Mouse (Mus musculus): ENCODE results near the gene Efnb3. TPM values are rescaled to one million over a fixed set of nuclear protein-coding genes. Genes with fewer than 3 reads are reported as not detected.

Gene Efnb3
- polyA plus RNA-seq, 1 experiment: 0.84 TPM

DNA sequence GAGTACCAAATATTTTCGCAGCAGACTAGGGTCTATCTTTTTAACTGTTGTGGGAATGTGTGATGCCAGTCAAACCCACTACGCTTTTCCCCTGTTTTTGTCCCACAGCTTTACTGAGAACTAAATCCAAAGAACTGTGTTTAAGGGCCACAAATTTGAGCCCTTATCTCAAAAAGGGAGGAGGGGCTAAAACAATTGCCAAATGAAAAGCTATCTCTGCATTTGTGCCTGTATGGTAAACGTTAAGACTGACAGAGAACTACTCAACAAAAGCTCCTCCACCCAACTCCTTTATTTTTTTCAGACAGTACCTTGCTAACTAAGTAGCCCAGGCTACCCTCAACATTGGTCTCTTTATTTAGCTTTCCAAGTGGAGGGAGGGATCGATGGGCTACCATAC, 32.8 kb upstream of the Efnb3 start:
- no peak for DNase-seq
- H3K4me1 ChIP-seq (ENCODE audit: control insufficient read depth, insufficient read depth, low read length): no peaks in the 10 kb centered on the region
- WGBS: 85% methylated on average over 4 of the region's 4 CpGs
- no peak overlapping the region for H3K4me3 ChIP-seq (ENCODE audit: insufficient read depth, low read depth, low read length)
- no peak overlapping the region for H3K27ac ChIP-seq (ENCODE audit: insufficient read depth, low read depth, low read length)
- H3K27me3 ChIP-seq (replicated peaks; ENCODE audit: control insufficient read depth, insufficient read depth, low read length): no peaks in the 10 kb centered on the region
- TF ChIP-seq POLR2A (IDR thresholded peaks at IDR 0.05; ENCODE audit: low read depth, low read length): no peak
- TF ChIP-seq CTCF (conservative IDR thresholded peaks at IDR 0.05; ENCODE audit: insufficient read depth, insufficient read length, low read depth, low read length): no peak
- 0 out of 2 replicates have a peak, but pooled peaks cover 2% of the 10 kb centered on the region for H3K36me3 ChIP-seq (ENCODE audit: control insufficient read depth, insufficient read depth, low read length)

DNA sequence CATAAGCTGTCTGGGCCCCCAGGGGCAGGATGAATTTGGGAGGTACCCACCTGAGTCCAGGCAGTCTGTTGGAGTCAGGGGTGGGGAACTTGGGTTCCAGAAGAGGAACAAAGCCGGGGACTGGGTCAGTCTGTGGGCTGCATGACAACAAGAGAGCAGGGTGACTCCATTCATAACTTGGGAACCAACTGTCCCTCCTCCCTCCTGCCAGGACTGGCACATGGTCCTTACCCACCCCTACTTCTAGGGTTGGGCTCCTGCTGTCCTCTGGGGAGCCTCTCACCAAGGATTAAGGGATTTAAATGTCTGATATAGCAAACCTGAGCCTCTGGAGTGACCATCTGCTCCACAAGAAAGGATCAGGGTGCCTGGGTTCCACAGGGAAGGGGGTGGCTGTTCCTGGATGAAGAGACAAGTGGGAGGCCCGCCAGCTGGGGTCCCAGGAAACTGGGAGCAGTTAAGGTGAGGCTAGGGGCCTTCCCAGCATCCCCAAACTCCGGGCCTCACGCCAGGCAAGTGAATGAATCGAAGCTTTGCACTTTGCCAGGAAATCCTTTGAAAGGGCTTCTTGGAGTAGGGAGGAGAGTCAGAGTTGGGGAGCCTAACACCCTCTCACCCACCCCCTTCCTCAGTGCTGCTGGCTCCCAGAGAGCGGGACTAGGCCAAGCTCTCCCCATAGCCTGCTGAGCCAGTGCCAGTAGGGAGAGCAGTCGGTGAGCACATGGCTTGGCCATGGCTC, 32.1 kb upstream of the Efnb3 start:
- WGBS: 77% methylated on average over 7 of the region's 7 CpGs

DNA sequence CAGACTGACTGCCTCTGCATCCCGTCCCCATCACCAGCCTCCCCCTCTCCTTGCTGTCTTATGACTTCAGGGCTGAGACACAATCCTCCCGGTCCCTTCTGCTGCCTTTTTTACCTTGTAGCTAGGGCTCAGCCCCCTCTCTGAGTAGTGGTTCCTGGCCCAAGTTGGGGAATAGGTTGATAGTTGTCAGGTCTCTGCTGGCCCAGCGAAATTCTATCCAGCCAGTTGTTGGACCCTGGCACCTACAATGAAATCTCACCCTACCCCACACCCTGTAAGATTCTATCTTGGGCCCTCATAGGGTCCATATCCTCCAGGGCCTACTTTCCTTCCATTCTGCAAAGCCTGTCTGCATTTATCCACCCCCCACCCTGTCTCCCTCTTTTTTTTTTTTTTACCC, 31.4 kb upstream of the Efnb3 start:
- Histone ChIP-seq H3K27ac (ENCODE audit: insufficient read depth, low read depth, low read length) (no peak overlapping the region), H3K27me3 (replicated peaks; ENCODE audit: control insufficient read depth, insufficient read depth, low read length) (no peaks in the 10 kb centered on the region), H3K4me3 (ENCODE audit: insufficient read depth, low read depth, low read length) (no peak overlapping the region), H3K4me1 (ENCODE audit: control insufficient read depth, insufficient read depth, low read length) (no peaks in the 10 kb centered on the region), H3K36me3 (ENCODE audit: control insufficient read depth, insufficient read depth, low read length) (0 out of 2 replicates have a peak, but pooled peaks cover 2% of the 10 kb centered on the region)
- 93% methylated on average over 3 of the region's 3 CpGs for whole genome bisulfite sequencing
- no peak for TF ChIP-seq POLR2A (IDR thresholded peaks at IDR 0.05; ENCODE audit: low read depth, low read length)
- DNase-seq: no peak

More for the DNA sequence above, 32.1 kb upstream of the Efnb3 start:
- Histone ChIP-seq H3K36me3 (ENCODE audit: control insufficient read depth, insufficient read depth, low read length) (0 out of 2 replicates have a peak, but pooled peaks cover 2% of the 10 kb centered on the region), H3K4me3 (ENCODE audit: insufficient read depth, low read depth, low read length) (no peak overlapping the region), H3K27ac (ENCODE audit: insufficient read depth, low read depth, low read length) (no peak overlapping the region), H3K4me1 (ENCODE audit: control insufficient read depth, insufficient read depth, low read length) (no peaks in the 10 kb centered on the region), H3K27me3 (replicated peaks; ENCODE audit: control insufficient read depth, insufficient read depth, low read length) (no peaks in the 10 kb centered on the region)
- DNase-seq: no peak
- no peak for TF ChIP-seq POLR2A (IDR thresholded peaks at IDR 0.05; ENCODE audit: low read depth, low read length)
- no peak for TF ChIP-seq CTCF (conservative IDR thresholded peaks at IDR 0.05; ENCODE audit: insufficient read depth, insufficient read length, low read depth, low read length)

DNA sequence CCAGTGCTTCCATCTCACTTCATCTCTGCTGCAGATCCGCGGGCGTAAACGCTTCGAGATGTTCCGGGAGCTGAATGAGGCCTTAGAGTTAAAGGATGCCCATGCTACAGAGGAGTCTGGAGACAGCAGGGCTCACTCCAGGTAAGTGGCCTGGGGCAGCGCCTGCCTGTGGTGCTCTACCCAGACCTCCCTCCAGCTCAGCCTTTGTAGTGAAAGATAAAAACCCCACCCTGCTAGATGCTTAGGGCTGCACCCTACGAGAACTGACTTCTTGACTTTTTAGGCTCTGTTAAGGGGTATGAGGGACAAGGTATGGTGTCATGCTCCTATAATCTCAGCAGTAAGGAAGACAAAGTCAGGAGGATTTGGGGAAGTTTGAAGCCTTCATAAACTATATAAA, 30.6 kb upstream of the Efnb3 start:
- no peak for DNase-seq
- no peaks in the 10 kb centered on the region for H3K4me1 ChIP-seq (ENCODE audit: control insufficient read depth, insufficient read depth, low read length)
- no peaks in the 10 kb centered on the region for H3K27me3 ChIP-seq (replicated peaks; ENCODE audit: control insufficient read depth, insufficient read depth, low read length)
- 0 out of 2 replicates have a peak, but pooled peaks cover 2% of the 10 kb centered on the region for H3K36me3 ChIP-seq (ENCODE audit: control insufficient read depth, insufficient read depth, low read length)
- H3K4me3 ChIP-seq (ENCODE audit: insufficient read depth, low read depth, low read length): no peak overlapping the region
- no peak overlapping the region for H3K27ac ChIP-seq (ENCODE audit: insufficient read depth, low read depth, low read length)
- 93% methylated on average over 8 of the region's 8 CpGs for WGBS
- no peak for TF ChIP-seq CTCF (conservative IDR thresholded peaks at IDR 0.05; ENCODE audit: insufficient read depth, insufficient read length, low read depth, low read length)
- TF ChIP-seq POLR2A (IDR thresholded peaks at IDR 0.05; ENCODE audit: low read depth, low read length): no peak

DNA sequence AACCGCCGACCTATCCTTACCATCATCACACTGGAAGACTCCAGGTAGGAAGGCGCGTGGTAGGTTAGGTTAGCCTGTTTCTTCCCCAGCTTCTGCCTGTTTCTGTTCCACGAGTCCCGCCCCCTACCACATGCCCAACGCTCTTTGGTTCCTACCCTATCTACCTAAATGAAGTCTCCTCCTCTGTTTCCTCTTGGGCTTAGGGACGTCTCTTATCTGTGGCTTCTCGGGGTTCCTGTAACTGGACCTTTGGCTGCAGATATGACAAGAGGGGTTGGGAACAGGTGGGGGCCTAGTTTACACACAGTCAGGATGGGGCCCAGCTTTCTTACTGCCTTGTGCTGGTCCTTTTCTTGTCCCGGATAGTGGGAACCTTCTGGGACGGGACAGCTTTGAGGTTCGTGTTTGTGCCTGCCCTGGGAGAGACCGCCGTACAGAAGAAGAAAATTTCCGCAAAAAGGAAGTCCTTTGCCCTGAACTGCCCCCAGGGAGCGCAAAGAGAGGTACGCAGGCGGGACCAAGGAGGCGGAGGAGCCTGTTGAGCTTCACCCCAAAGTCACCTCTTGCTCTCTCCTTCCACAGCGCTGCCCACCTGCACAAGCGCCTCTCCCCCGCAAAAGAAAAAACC, 29.3 kb upstream of the Efnb3 start:
- Histone ChIP-seq H3K27me3 (replicated peaks; ENCODE audit: control insufficient read depth, insufficient read depth, low read length) (no peaks in the 10 kb centered on the region), H3K4me1 (ENCODE audit: control insufficient read depth, insufficient read depth, low read length) (no peaks in the 10 kb centered on the region), H3K36me3 (ENCODE audit: control insufficient read depth, insufficient read depth, low read length) (0 out of 2 replicates have a peak, but pooled peaks cover 2% of the 10 kb centered on the region), H3K4me3 (ENCODE audit: insufficient read depth, low read depth, low read length) (no peak overlapping the region), H3K27ac (ENCODE audit: insufficient read depth, low read depth, low read length) (no peak overlapping the region)
- 90% methylated on average over 22 of the region's 22 CpGs for WGBS
- no peak for TF ChIP-seq CTCF (conservative IDR thresholded peaks at IDR 0.05; ENCODE audit: insufficient read depth, insufficient read length, low read depth, low read length)
- TF ChIP-seq POLR2A (IDR thresholded peaks at IDR 0.05; ENCODE audit: low read depth, low read length): no peak
- no peak for DNase-seq

DNA sequence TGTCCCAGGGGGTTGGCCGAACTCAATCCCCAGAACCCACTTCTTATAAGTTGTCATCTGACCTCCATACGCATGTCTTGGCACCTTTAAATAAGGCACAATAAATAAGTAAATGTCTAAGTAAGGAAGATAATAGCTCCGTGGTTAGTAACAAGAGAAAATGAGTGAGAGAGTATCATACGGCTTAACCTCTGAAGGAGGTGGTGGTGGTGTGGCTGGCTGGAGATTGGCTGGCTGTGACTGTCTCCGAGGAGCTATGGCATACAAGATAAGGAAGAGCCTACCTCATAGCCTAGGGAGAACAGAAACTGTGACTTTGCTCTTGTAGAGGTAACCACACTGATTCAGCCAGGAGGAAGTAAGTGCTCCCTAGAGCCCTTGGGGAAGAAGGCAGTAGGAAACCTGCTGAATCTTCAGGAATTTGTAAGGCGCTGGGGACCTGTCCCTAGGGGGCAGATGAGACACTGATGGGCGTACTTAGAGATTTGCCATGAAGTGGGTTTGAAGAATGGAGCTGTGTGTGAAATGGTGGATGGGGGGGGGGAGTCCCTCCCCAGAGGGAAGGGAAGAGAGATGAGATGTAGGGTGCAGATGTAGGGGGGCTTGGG, 25.8 kb upstream of the Efnb3 start:
- 76% methylated on average over 7 of the region's 7 CpGs for WGBS
- peaks cover 4% of the 10 kb centered on the region; the same call in 1 of the 2 replicates for H3K4me1 ChIP-seq (ENCODE audit: control insufficient read depth, insufficient read depth, low read length)

DNA sequence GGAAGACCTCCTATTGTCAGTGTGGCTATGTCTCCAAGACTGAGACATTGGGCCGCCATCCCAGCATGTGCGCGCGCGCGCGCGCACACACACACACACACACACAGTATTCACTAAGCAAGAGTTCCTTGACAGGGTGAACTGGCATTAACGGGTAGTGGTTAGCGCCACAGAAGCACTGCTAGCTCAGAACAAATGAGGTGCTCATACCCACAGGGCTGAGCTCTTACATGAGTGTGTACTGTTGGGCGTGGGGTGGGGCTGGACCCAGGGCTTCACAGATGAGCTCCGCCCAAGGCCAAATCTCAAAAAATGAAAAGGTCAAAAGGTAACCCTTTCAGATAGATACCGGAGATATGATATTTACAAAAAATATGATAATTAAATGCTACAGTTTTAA, 24.9 kb upstream of the Efnb3 start:
- H3K27ac ChIP-seq (ENCODE audit: insufficient read depth, low read depth, low read length): no peak overlapping the region
- H3K4me3 ChIP-seq (ENCODE audit: insufficient read depth, low read depth, low read length): no peak overlapping the region
- WGBS: 95% methylated on average over 13 of the region's 13 CpGs
- peaks cover 4% of the 10 kb centered on the region; the same call in 1 of the 2 replicates for H3K4me1 ChIP-seq (ENCODE audit: control insufficient read depth, insufficient read depth, low read length)
- no peaks in the 10 kb centered on the region for H3K36me3 ChIP-seq (ENCODE audit: control insufficient read depth, insufficient read depth, low read length)
- H3K27me3 ChIP-seq (replicated peaks; ENCODE audit: control insufficient read depth, insufficient read depth, low read length): no peaks in the 10 kb centered on the region
- TF ChIP-seq CTCF (conservative IDR thresholded peaks at IDR 0.05; ENCODE audit: insufficient read depth, insufficient read length, low read depth, low read length) (no peak), POLR2A (IDR thresholded peaks at IDR 0.05; ENCODE audit: low read depth, low read length) (no peak)
- no peak for DNase-seq

More for the DNA sequence above, 25.8 kb upstream of the Efnb3 start:
- no peak for TF ChIP-seq CTCF (conservative IDR thresholded peaks at IDR 0.05; ENCODE audit: insufficient read depth, insufficient read length, low read depth, low read length)
- no peak for TF ChIP-seq POLR2A (IDR thresholded peaks at IDR 0.05; ENCODE audit: low read depth, low read length)
- Histone ChIP-seq H3K27me3 (replicated peaks; ENCODE audit: control insufficient read depth, insufficient read depth, low read length) (no peaks in the 10 kb centered on the region), H3K4me3 (ENCODE audit: insufficient read depth, low read depth, low read length) (no peak overlapping the region), H3K27ac (ENCODE audit: insufficient read depth, low read depth, low read length) (no peak overlapping the region), H3K36me3 (ENCODE audit: control insufficient read depth, insufficient read depth, low read length) (0 out of 2 replicates have a peak, but pooled peaks cover under 1% of the 10 kb centered on the region)
- no peak for DNase-seq

All from kidney, adult 2 months (tissue).